Mouse (Mus musculus): Measurements from ENCODE around the gene Agap1. TPM values are rescaled to one million over a fixed set of nuclear protein-coding genes. Genes with fewer than 3 reads are reported as not detected.

Gene Agap1
- total RNA-seq, 2 experiments from 2014 or later: 8.0 to 16.0 TPM

- no peak for ATAC-seq (replicated peaks; ENCODE audit: poor library complexity, severe bottlenecking)
Observed at GRCm38 (mm10) chr1:89921806-89922205, 467.2 kb downstream of the Agap1 start.

GRCm38 (mm10) chr1:89922282-89922681, 467.7 kb downstream of the Agap1 start:
- no peak for ATAC-seq (replicated peaks; ENCODE audit: poor library complexity, severe bottlenecking)

GRCm38 (mm10) chr1:89922883-89923641, 468.5 kb downstream of the Agap1 start:
- ATAC-seq (replicated peaks; ENCODE audit: poor library complexity, severe bottlenecking): no peak

GRCm38 (mm10) chr1:89923642-89924020, 469.0 kb downstream of the Agap1 start:
- no peak for ATAC-seq (replicated peaks; ENCODE audit: poor library complexity, severe bottlenecking)

- ATAC-seq (replicated peaks; ENCODE audit: poor library complexity, severe bottlenecking): no peak
Observed at GRCm38 (mm10) chr1:89925501-89926190, 471.0 kb downstream of the Agap1 start.

GRCm38 (mm10) chr1:89926583-89927060, 472.0 kb downstream of the Agap1 start:
- ATAC-seq (replicated peaks; ENCODE audit: poor library complexity, severe bottlenecking): no peak

GRCm38 (mm10) chr1:89927061-89927661, 472.6 kb downstream of the Agap1 start:
- peak; percentile 47 for ATAC-seq (replicated peaks; ENCODE audit: poor library complexity, severe bottlenecking)

- ATAC-seq (replicated peaks; ENCODE audit: poor library complexity, severe bottlenecking): no peak
Observed at GRCm38 (mm10) chr1:89928676-89929075, 474.1 kb downstream of the Agap1 start.

- ATAC-seq (replicated peaks; ENCODE audit: poor library complexity, severe bottlenecking): no peak
Observed at GRCm38 (mm10) chr1:89929181-89929580, 474.6 kb downstream of the Agap1 start.

- ATAC-seq (replicated peaks; ENCODE audit: poor library complexity, severe bottlenecking): peak; percentile 43
Observed at GRCm38 (mm10) chr1:89929721-89930505, 475.3 kb downstream of the Agap1 start.

- 0 out of 2 replicates have a peak, but pooled peaks have one; percentile 3 for ATAC-seq (replicated peaks; ENCODE audit: poor library complexity, severe bottlenecking)
Observed at GRCm38 (mm10) chr1:89930551-89930950, 475.9 kb downstream of the Agap1 start.

GRCm38 (mm10) chr1:89931120-89931519, 476.5 kb downstream of the Agap1 start, which contains the start of gene Gbx2:
Gene Gbx2, minus strand, starts transcription at chr1:89931179.
- peak; percentile 66 for ATAC-seq (replicated peaks; ENCODE audit: poor library complexity, severe bottlenecking)

- ATAC-seq (replicated peaks; ENCODE audit: poor library complexity, severe bottlenecking): no peak
Observed at GRCm38 (mm10) chr1:89932021-89932423, 477.4 kb downstream of the Agap1 start.

GRCm38 (mm10) chr1:89932616-89933015, 478.0 kb downstream of the Agap1 start:
- ATAC-seq (replicated peaks; ENCODE audit: poor library complexity, severe bottlenecking): no peak

- ATAC-seq (replicated peaks; ENCODE audit: poor library complexity, severe bottlenecking): no peak
Observed at GRCm38 (mm10) chr1:89933028-89933427, 478.4 kb downstream of the Agap1 start.

- ATAC-seq (replicated peaks; ENCODE audit: poor library complexity, severe bottlenecking): no peak
Observed at GRCm38 (mm10) chr1:89933786-89934185, 479.2 kb downstream of the Agap1 start.

- ATAC-seq (replicated peaks; ENCODE audit: poor library complexity, severe bottlenecking): no peak
Observed at GRCm38 (mm10) chr1:89934316-89935260, 480.0 kb downstream of the Agap1 start.

- no peak for ATAC-seq (replicated peaks; ENCODE audit: poor library complexity, severe bottlenecking)
Observed at GRCm38 (mm10) chr1:89935493-89936348, 481.1 kb downstream of the Agap1 start.
